Mouse (Mus musculus) testis, adult 2 months (tissue): ENCODE results near the gene Fhl3. TPM values are rescaled to one million over a fixed set of nuclear protein-coding genes. Genes with fewer than 3 reads are reported as not detected.

ENCODE experiments used
- H3K27ac ChIP-seq: fragments of 200-500 bp; 2 replicates; pipeline ENCODE4 v1.5.1; 2012; ENCODE audit warnings: low read depth, low read length; ENCODE audit not compliant: control insufficient read depth, insufficient read depth
- H3K27me3 ChIP-seq: fragments of 200-500 bp; 2 replicates; pipeline ENCODE4 v1.6.1; 2012; ENCODE audit warnings: mild to moderate bottlenecking, low read length, moderate library complexity; ENCODE audit not compliant: control insufficient read depth, insufficient read depth
- H3K36me3 ChIP-seq: fragments of 200-500 bp; 2 replicates; pipeline ENCODE4 v1.6.1; 2012; ENCODE audit warnings: mild to moderate bottlenecking, low read length; ENCODE audit not compliant: control insufficient read depth, insufficient read depth
- H3K4me1 ChIP-seq: fragments of 200-500 bp; 2 replicates; pipeline ENCODE4 v1.6.1; 2012; ENCODE audit warnings: low read length; ENCODE audit not compliant: control insufficient read depth, insufficient read depth
- H3K4me3 ChIP-seq: fragments of 200-500 bp; 2 replicates; pipeline ENCODE4 v1.5.1; 2012; ENCODE audit warnings: low read depth, mild to moderate bottlenecking, low read length, moderate library complexity, mixed read lengths; ENCODE audit not compliant: control insufficient read depth
- CTCF ChIP-seq: fragments of 200-500 bp; IDR thresholded peaks from 2 replicates; pipeline ENCODE4 v1.5.1; 2012; ENCODE audit warnings: low read depth, mild to moderate bottlenecking, inconsistent platforms, low read length, moderate library complexity; ENCODE audit not compliant: control insufficient read depth, insufficient read depth, insufficient replicate concordance
- POLR2A ChIP-seq: fragments of 200-500 bp; IDR thresholded peaks from 2 replicates; pipeline ENCODE4 v1.6.1; 2012; ENCODE audit warnings: low read depth, mild to moderate bottlenecking, inconsistent platforms, low read length, moderate library complexity; ENCODE audit not compliant: control insufficient read depth
- polyA plus RNA-seq: library from polyadenylated mRNA; depleted of rRNA; stranded (reverse); fragments of >200 nt; gene quantifications from 2 replicates; pipeline ENCODE4 v1.2.3, GENCODE M21; 2012; rRNA removed

The Fhl3 gene
- polyA plus RNA-seq: 1.2 and 1.6 TPM in 2 replicates

- peak within 1 kb of the TSS; percentile 76 for H3K4me3 ChIP-seq
- TF ChIP-seq CTCF (no peak), POLR2A (0 out of 2 replicates have a peak, but pooled peaks have one; percentile 27)
- H3K4me1 ChIP-seq: peaks cover 20% of the 10 kb centered on the region
- no peaks in the 10 kb centered on the region for H3K27me3 ChIP-seq
- peak within 1 kb of the TSS; percentile 73 for H3K27ac ChIP-seq
- no peaks in the 10 kb centered on the region for H3K36me3 ChIP-seq
Measured at GRCm38 (mm10) chr4:124700248-124700971, at the start of gene Fhl3. Gene Fhl3 (plus strand): TSS chr4:124700701.

- Histone ChIP-seq H3K27ac (no peak overlapping the region), H3K27me3 (no peaks in the 10 kb centered on the region; the same call in 1 of the 2 replicates), H3K36me3 (no peaks in the 10 kb centered on the region), H3K4me3 (no peak overlapping the region), H3K4me1 (peaks cover 14% of the 10 kb centered on the region)
- TF ChIP-seq CTCF: no peak
- no peak for TF ChIP-seq POLR2A
Measured at GRCm38 (mm10) chr4:124652886-124653285, 47.6 kb upstream of the Fhl3 start.

- H3K4me3 ChIP-seq: peak within 1 kb of the TSS; percentile 72
- no peak within 1 kb of the TSS for H3K27ac ChIP-seq
- TF ChIP-seq CTCF: no peak
- TF ChIP-seq POLR2A: no peak
- peaks cover 3% of the 10 kb centered on the region for H3K27me3 ChIP-seq
- no peaks in the 10 kb centered on the region for H3K36me3 ChIP-seq
- H3K4me1 ChIP-seq: peaks cover 20% of the 10 kb centered on the region
Measured at GRCm38 (mm10) chr4:124656518-124656853, 44.0 kb upstream of the Fhl3 start, which contains the start of gene Pou3f1. Gene Pou3f1 (plus strand): TSS chr4:124656807.

GRCm38 (mm10) chr4:124656854-124657650, 43.4 kb upstream of the Fhl3 start:
- H3K27ac ChIP-seq: no peak overlapping the region
- peaks cover 3% of the 10 kb centered on the region for H3K27me3 ChIP-seq
- H3K4me1 ChIP-seq: peaks cover 20% of the 10 kb centered on the region

GRCm38 (mm10) chr4:124657781-124658180, 42.7 kb upstream of the Fhl3 start:
- TF ChIP-seq CTCF: no peak
- Histone ChIP-seq H3K27ac (no peak overlapping the region), H3K27me3 (peaks cover 3% of the 10 kb centered on the region)

More at GRCm38 (mm10) chr4:124656854-124657650, 43.4 kb upstream of the Fhl3 start:
- TF ChIP-seq CTCF (no peak), POLR2A (no peak)
- Histone ChIP-seq H3K4me3 (peak overlapping the region; percentile 72), H3K36me3 (no peaks in the 10 kb centered on the region)

GRCm38 (mm10) chr4:124658412-124658851, 42.1 kb upstream of the Fhl3 start:
- TF ChIP-seq CTCF (no peak), POLR2A (no peak)
- Histone ChIP-seq H3K27me3 (peaks cover 3% of the 10 kb centered on the region), H3K27ac (no peak overlapping the region), H3K36me3 (no peaks in the 10 kb centered on the region), H3K4me1 (peaks cover 20% of the 10 kb centered on the region), H3K4me3 (peak overlapping the region; percentile 58; the same call in 1 of the 2 replicates)

More at GRCm38 (mm10) chr4:124657781-124658180, 42.7 kb upstream of the Fhl3 start:
- peak overlapping the region; percentile 58 for H3K4me3 ChIP-seq
- peaks cover 20% of the 10 kb centered on the region for H3K4me1 ChIP-seq
- H3K36me3 ChIP-seq: no peaks in the 10 kb centered on the region
